ENCODE assay signal across 9 mouse cellular contexts in the genomic region with DNA sequence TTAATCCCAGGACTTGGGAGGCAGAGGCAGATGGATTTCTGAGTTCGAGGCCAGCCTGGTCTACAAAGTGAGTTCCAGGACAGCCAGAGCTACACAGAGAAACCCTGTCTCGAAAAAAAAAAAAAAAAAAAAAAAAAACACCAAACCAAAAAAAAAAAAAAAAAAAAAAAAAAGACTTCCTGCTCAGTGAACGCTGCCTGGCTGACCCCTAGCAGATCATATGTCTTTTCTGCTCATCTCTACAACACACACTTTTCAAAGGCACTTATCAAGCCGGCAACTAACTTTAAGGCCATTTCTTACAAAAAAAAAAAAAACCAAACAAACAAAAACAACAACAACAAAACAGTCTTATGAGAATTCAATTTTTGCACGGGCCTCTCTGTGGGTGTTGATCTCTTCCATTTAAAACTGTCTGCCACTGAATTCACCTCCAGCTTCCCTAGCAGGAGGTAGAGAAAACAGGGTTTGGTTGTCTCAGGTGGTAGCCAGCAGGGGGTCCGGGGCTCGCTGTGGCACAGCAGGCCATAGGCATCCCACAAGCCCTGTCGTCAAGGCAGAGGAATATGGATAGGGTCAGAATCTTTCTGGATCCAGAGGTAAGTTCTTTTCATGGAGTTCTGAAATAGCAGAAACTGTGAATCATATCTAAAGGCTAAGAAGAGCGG. TPM values are rescaled to one million over a fixed set of nuclear protein-coding genes. Genes with fewer than 3 reads are reported as not detected.
DNase-seq lines count a peak whose midpoint lies in the region; ATAC-seq and TF ChIP-seq lines count a peak whose summit lies in the region.
"Had no signal": no experiment of that assay in that cellular context is flagged by ENCODE, and none has a peak within 500 bp of the region (broad histone marks: within the 10 kb centered on the region; RNA-seq: fewer than 3 reads in every experiment).

No protein-coding gene starts in this region.

- H3K27ac ChIP-seq in lung, embryonic 14.5 days (ENCODE audit: low read depth): no peak overlapping the region; the same call in 1 of the 2 replicates
- H3K27ac ChIP-seq in embryonic fibroblast, embryonic 13.5 days (ENCODE audit: insufficient read depth, low read length): peak overlapping the region; percentile 1; the same call in 1 of the 2 replicates
- peak overlapping the region; percentile 100 for H3K27ac ChIP-seq in limb, embryonic 10.5 days
- no peak overlapping the region for H3K27ac ChIP-seq in stomach, embryonic 15.5 days
- H3K27ac ChIP-seq: liver, embryonic 15.5 days had no signal

- no peak for TF ChIP-seq POLR2A in embryonic fibroblast, embryonic 13.5 days (IDR thresholded peaks at IDR 0.05; ENCODE audit: low read depth, low read length)

- H3K4me2 ChIP-seq in lung, embryonic 14.5 days: peak overlapping the region; percentile 61
- H3K4me2 ChIP-seq in stomach, embryonic 15.5 days: peak overlapping the region; percentile 80
- H3K4me2 ChIP-seq: liver, embryonic 15.5 days had no signal

- no peak for ATAC-seq in lung, embryonic 14.5 days (ENCODE audit: insufficient read depth)
- no peak for ATAC-seq in stomach, embryonic 15.5 days (ENCODE audit: insufficient read depth, low FRiP score, low read depth)

- peaks cover 3% of the 10 kb centered on the region for H3K4me1 ChIP-seq in lung, embryonic 14.5 days (ENCODE audit: insufficient read depth)
- no peaks in the 10 kb centered on the region for H3K4me1 ChIP-seq in embryonic fibroblast, embryonic 13.5 days (ENCODE audit: control insufficient read depth, insufficient read depth, low read length)
- H3K4me1 ChIP-seq in limb, embryonic 10.5 days: peaks cover 33% of the 10 kb centered on the region
- peaks cover 19% of the 10 kb centered on the region; the same call in 1 of the 2 replicates for H3K4me1 ChIP-seq in stomach, embryonic 15.5 days
- H3K4me1 ChIP-seq: liver, embryonic 15.5 days had no signal

- no peaks in the 10 kb centered on the region for H3K9me3 ChIP-seq in lung, embryonic 14.5 days (ENCODE audit: low read depth, low read length)
- no peaks in the 10 kb centered on the region for H3K9me3 ChIP-seq in limb, embryonic 10.5 days (replicated peaks)
- no peaks in the 10 kb centered on the region for H3K9me3 ChIP-seq in stomach, embryonic 15.5 days
- H3K9me3 ChIP-seq: liver, embryonic 15.5 days had no signal

- 18% methylated on average over 8 of the region's 9 CpGs for WGBS in lung, embryonic 14.5 days
- WGBS in limb, embryonic 10.5 days: 27% methylated on average over 9 of the region's 9 CpGs
- WGBS in stomach, embryonic 15.5 days: 28% methylated on average over 9 of the region's 9 CpGs

- H3K9ac ChIP-seq in lung, embryonic 14.5 days: no peak overlapping the region
- no peak overlapping the region for H3K9ac ChIP-seq in stomach, embryonic 15.5 days
- H3K9ac ChIP-seq: liver, embryonic 15.5 days had no signal

- no peak for DNase-seq in lung, embryonic 14.5 days
- no peak for DNase-seq in lung, adult 18-20 months
- DNase-seq in limb, embryonic 10.5 days (ENCODE audit: low spot score): no peak
- no peak for DNase-seq in layer of hippocampus, adult 9-11 months
- DNase-seq in layer of hippocampus, postnatal 10 days (ENCODE audit: low spot score in 2 of 2): no peak
- DNase-seq: thymus, postnatal 4 days had no signal

- H3K4me3 ChIP-seq in lung, embryonic 14.5 days (ENCODE audit: low read depth, low read length): peak overlapping the region; percentile 87
- no peak overlapping the region for H3K4me3 ChIP-seq in embryonic fibroblast, embryonic 13.5 days (ENCODE audit: insufficient read depth, low read length)
- peak overlapping the region; percentile 97 for H3K4me3 ChIP-seq in limb, embryonic 10.5 days
- H3K4me3 ChIP-seq in stomach, embryonic 15.5 days (replicated peaks): 0 out of 2 replicates have a peak overlapping the region, but pooled peaks have one; percentile 82
- H3K4me3 ChIP-seq: liver, embryonic 15.5 days had no signal

- H3K36me3 ChIP-seq in lung, embryonic 14.5 days (ENCODE audit: insufficient read depth): 0 out of 2 replicates have a peak, but pooled peaks cover 5% of the 10 kb centered on the region
- H3K36me3 ChIP-seq in limb, embryonic 10.5 days: peaks cover 40% of the 10 kb centered on the region
- no peaks in the 10 kb centered on the region for H3K36me3 ChIP-seq in stomach, embryonic 15.5 days
- H3K36me3 ChIP-seq: liver, embryonic 15.5 days had no signal

- no peaks in the 10 kb centered on the region for H3K27me3 ChIP-seq in lung, embryonic 14.5 days (ENCODE audit: insufficient read depth, low read length)
- no peaks in the 10 kb centered on the region for H3K27me3 ChIP-seq in limb, embryonic 10.5 days (ENCODE audit: low read depth, poor library complexity, severe bottlenecking)
- H3K27me3 ChIP-seq in stomach, embryonic 15.5 days (replicated peaks): no peaks in the 10 kb centered on the region

- TF ChIP-seq CTCF in lung, embryonic 14.5 days (IDR thresholded peaks at IDR 0.05; ENCODE audit: low read depth): peak; percentile 32; the same call in 1 of the 2 replicates
- TF ChIP-seq CTCF in embryonic fibroblast, embryonic 13.5 days (IDR thresholded peaks at IDR 0.05; ENCODE audit: borderline replicate concordance, insufficient read depth, low read length): no peak

RNA-seq across cellular contexts. Expression of a gene that starts 2.4 kb away (rescaled TPM):
- 132 and 142 TPM in 2 replicates for polyA plus RNA-seq in lung, embryonic 14.5 days (2014; fragmentation: Nextera tagmentation; extraction: Ambion mirVana)
- 27.4 and 41.2 TPM in 2 replicates for polyA plus RNA-seq in embryonic fibroblast, embryonic 13.5 days (2011; ENCODE audit: insufficient read length, low read depth, missing spikeins)
- 285 and 298 TPM in 2 replicates for polyA plus RNA-seq in limb, embryonic 10.5 days (2016; fragmentation: Nextera tagmentation; extraction: Ambion mirVana)
- polyA plus RNA-seq in stomach, embryonic 15.5 days (2015; fragmentation: Nextera tagmentation; extraction: Ambion mirVana): 93.7 and 106 TPM in 2 replicates
- 10 to 100 TPM; 36.8 to 37.1 TPM for total RNA-seq in layer of hippocampus, postnatal 10 days (2021)

Comparison
In these comparisons a context has a peak if more than half of its experiments do, and no peak if none do; other contexts are left out.
1. H3K27ac ChIP-seq: peak in embryonic fibroblast, embryonic 13.5 days (single experiment) and limb, embryonic 10.5 days (single experiment); none in lung, embryonic 14.5 days (single experiment) and stomach, embryonic 15.5 days (single experiment).